Mouse (Mus musculus): ENCODE data around the gene Ssb. TPM values are rescaled to one million over a fixed set of nuclear protein-coding genes. Genes with fewer than 3 reads are reported as not detected.

The Ssb gene
- total RNA-seq, 2 experiments from 2014 or later, result 119 to 132 TPM

Other genes with a start within 250 kb of the Ssb start
- gene Bbs5, start 214.4 kb upstream of the Ssb start, total RNA-seq (2021), result 10 to 100 TPM; 21.8 to 25.0 TPM
- under 1 TPM; 0.25 to 0.47 TPM for gene Klhl41, start 191.4 kb upstream of the Ssb start, total RNA-seq (2021)
- gene Fastkd1, start 148.0 kb upstream of the Ssb start, total RNA-seq (2021), result 10 to 100 TPM; 16.9 to 17.3 TPM
- 10 to 100 TPM; 66.3 to 66.9 TPM for gene Ppig, start 139.0 kb upstream of the Ssb start, total RNA-seq (2021)
- 1 to 10 TPM; 2.2 to 2.7 TPM for gene Ccdc173, start 72.0 kb upstream of the Ssb start, total RNA-seq (2021)
- gene Phospho2, start 71.9 kb upstream of the Ssb start, total RNA-seq (2021), result 10 to 100 TPM; 23.9 to 24.3 TPM
- 10 to 100 TPM; 37.7 to 40.9 TPM for gene Klhl23, start 39.6 kb upstream of the Ssb start, total RNA-seq (2021)
- 10 to 100 TPM; 13.8 to 14.8 TPM for gene Mettl5, start 24.1 kb downstream of the Ssb start, total RNA-seq (2021)
- 100 to 1,000 TPM; 106 to 118 TPM for gene Ubr3, start 35.7 kb downstream of the Ssb start, total RNA-seq (2021)
- under 1 TPM; 0.64 to 0.94 TPM for gene Myo3b, start 177.6 kb downstream of the Ssb start, total RNA-seq (2021)